Mouse (Mus musculus): ENCODE results near the gene Mtr. TPM values are rescaled to one million over a fixed set of nuclear protein-coding genes. Genes with fewer than 3 reads are reported as not detected.

Mtr gene
- polyA plus RNA-seq, 1 experiment from 2014 or later: 4.0 TPM

- H3K4me1 ChIP-seq (ENCODE audit: control insufficient read depth, insufficient read depth, low read length): peaks cover 6% of the 10 kb centered on the region; the same call in 1 of the 2 replicates
- H3K36me3 ChIP-seq (ENCODE audit: control insufficient read depth, insufficient read depth, low read length): no peaks in the 10 kb centered on the region
- WGBS: 72% methylated on average over 3 of the region's 3 CpGs
- H3K4me3 ChIP-seq (ENCODE audit: low read depth, low read length): no peak overlapping the region; the same call in 1 of the 2 replicates
- peak overlapping the region; percentile 73; the same call in 1 of the 2 replicates for H3K4me2 ChIP-seq (ENCODE audit: low read depth, low read length)
- no peaks in the 10 kb centered on the region for H3K9me3 ChIP-seq (ENCODE audit: control insufficient read depth, low read length)
- no peak overlapping the region for H3K9ac ChIP-seq (replicated peaks; ENCODE audit: low read depth, low read length)
- ATAC-seq (ENCODE audit: low read depth): no peak
- H3K27ac ChIP-seq (ENCODE audit: low read depth, low read length): no peak overlapping the region
- H3K27me3 ChIP-seq (ENCODE audit: control insufficient read depth, insufficient read depth, low read length): no peaks in the 10 kb centered on the region
Observed at GRCm38 (mm10) chr13:12255911-12256705, 1.8 kb downstream of the Mtr start.

- no peak for ATAC-seq (ENCODE audit: low read depth)
- H3K4me2 ChIP-seq (ENCODE audit: low read depth, low read length): no peak overlapping the region
- H3K9me3 ChIP-seq (ENCODE audit: control insufficient read depth, low read length): no peaks in the 10 kb centered on the region
- 98% methylated on average over 3 of the region's 3 CpGs for WGBS
- no peak overlapping the region for H3K9ac ChIP-seq (replicated peaks; ENCODE audit: low read depth, low read length)
- H3K27me3 ChIP-seq (ENCODE audit: control insufficient read depth, insufficient read depth, low read length): no peaks in the 10 kb centered on the region
- H3K4me3 ChIP-seq (ENCODE audit: low read depth, low read length): no peak overlapping the region
- no peaks in the 10 kb centered on the region for H3K4me1 ChIP-seq (ENCODE audit: control insufficient read depth, insufficient read depth, low read length)
- no peaks in the 10 kb centered on the region; the same call in 1 of the 2 replicates for H3K36me3 ChIP-seq (ENCODE audit: control insufficient read depth, insufficient read depth, low read length)
- no peak overlapping the region for H3K27ac ChIP-seq (ENCODE audit: low read depth, low read length)
Observed at GRCm38 (mm10) chr13:12250496-12250895, 7.4 kb downstream of the Mtr start.

- 90% methylated on average over 8 of the region's 8 CpGs for whole genome bisulfite sequencing
Observed at GRCm38 (mm10) chr13:12249195-12249898, 8.6 kb downstream of the Mtr start.

GRCm38 (mm10) chr13:12245938-12246337 is 12.0 kb downstream of the Mtr start:
- no peak overlapping the region for H3K9ac ChIP-seq (replicated peaks; ENCODE audit: low read depth, low read length)
- H3K4me1 ChIP-seq (ENCODE audit: control insufficient read depth, insufficient read depth, low read length): no peaks in the 10 kb centered on the region
- H3K9me3 ChIP-seq (ENCODE audit: control insufficient read depth, low read length): no peaks in the 10 kb centered on the region
- no peak overlapping the region for H3K4me3 ChIP-seq (ENCODE audit: low read depth, low read length)
- H3K27me3 ChIP-seq (ENCODE audit: control insufficient read depth, insufficient read depth, low read length): no peaks in the 10 kb centered on the region
- H3K36me3 ChIP-seq (ENCODE audit: control insufficient read depth, insufficient read depth, low read length): peaks cover 5% of the 10 kb centered on the region
- no peak for ATAC-seq (ENCODE audit: low read depth)
- H3K27ac ChIP-seq (ENCODE audit: low read depth, low read length): no peak overlapping the region
- 97% methylated on average over 2 of the region's 2 CpGs for WGBS
- no peak overlapping the region for H3K4me2 ChIP-seq (ENCODE audit: low read depth, low read length)

More at GRCm38 (mm10) chr13:12249195-12249898, 8.6 kb downstream of the Mtr start:
- no peak for ATAC-seq (ENCODE audit: low read depth)
- Histone ChIP-seq H3K4me1 (ENCODE audit: control insufficient read depth, insufficient read depth, low read length) (no peaks in the 10 kb centered on the region), H3K27me3 (ENCODE audit: control insufficient read depth, insufficient read depth, low read length) (no peaks in the 10 kb centered on the region), H3K9me3 (ENCODE audit: control insufficient read depth, low read length) (no peaks in the 10 kb centered on the region), H3K36me3 (ENCODE audit: control insufficient read depth, insufficient read depth, low read length) (no peaks in the 10 kb centered on the region; the same call in 1 of the 2 replicates), H3K9ac (replicated peaks; ENCODE audit: low read depth, low read length) (no peak overlapping the region), H3K4me3 (ENCODE audit: low read depth, low read length) (no peak overlapping the region), H3K27ac (ENCODE audit: low read depth, low read length) (no peak overlapping the region), H3K4me2 (ENCODE audit: low read depth, low read length) (no peak overlapping the region)

- Histone ChIP-seq H3K27ac (ENCODE audit: low read depth, low read length) (no peak overlapping the region), H3K36me3 (ENCODE audit: control insufficient read depth, insufficient read depth, low read length) (peaks cover 5% of the 10 kb centered on the region), H3K4me3 (ENCODE audit: low read depth, low read length) (no peak overlapping the region), H3K4me2 (ENCODE audit: low read depth, low read length) (no peak overlapping the region), H3K27me3 (ENCODE audit: control insufficient read depth, insufficient read depth, low read length) (no peaks in the 10 kb centered on the region), H3K9ac (replicated peaks; ENCODE audit: low read depth, low read length) (no peak overlapping the region), H3K4me1 (ENCODE audit: control insufficient read depth, insufficient read depth, low read length) (no peaks in the 10 kb centered on the region), H3K9me3 (ENCODE audit: control insufficient read depth, low read length) (no peaks in the 10 kb centered on the region)
- no peak for ATAC-seq (ENCODE audit: low read depth)
- WGBS: 70% methylated on average over 4 of the region's 4 CpGs
Observed at GRCm38 (mm10) chr13:12243991-12244390, 13.9 kb downstream of the Mtr start.

- Histone ChIP-seq H3K27me3 (ENCODE audit: control insufficient read depth, insufficient read depth, low read length) (no peaks in the 10 kb centered on the region), H3K4me2 (ENCODE audit: low read depth, low read length) (no peak overlapping the region), H3K4me1 (ENCODE audit: control insufficient read depth, insufficient read depth, low read length) (no peaks in the 10 kb centered on the region), H3K9ac (replicated peaks; ENCODE audit: low read depth, low read length) (no peak overlapping the region), H3K9me3 (ENCODE audit: control insufficient read depth, low read length) (no peaks in the 10 kb centered on the region), H3K4me3 (ENCODE audit: low read depth, low read length) (no peak overlapping the region), H3K27ac (ENCODE audit: low read depth, low read length) (no peak overlapping the region), H3K36me3 (ENCODE audit: control insufficient read depth, insufficient read depth, low read length) (peaks cover 18% of the 10 kb centered on the region)
- 95% methylated on average over 4 of the region's 4 CpGs for WGBS
- no peak for ATAC-seq (ENCODE audit: low read depth)
Observed at GRCm38 (mm10) chr13:12232141-12232540, 25.8 kb downstream of the Mtr start.

- Histone ChIP-seq H3K36me3 (ENCODE audit: control insufficient read depth, insufficient read depth, low read length) (peaks cover 18% of the 10 kb centered on the region), H3K27ac (ENCODE audit: low read depth, low read length) (no peak overlapping the region), H3K9me3 (ENCODE audit: control insufficient read depth, low read length) (no peaks in the 10 kb centered on the region), H3K9ac (replicated peaks; ENCODE audit: low read depth, low read length) (no peak overlapping the region), H3K4me1 (ENCODE audit: control insufficient read depth, insufficient read depth, low read length) (no peaks in the 10 kb centered on the region), H3K4me3 (ENCODE audit: low read depth, low read length) (no peak overlapping the region), H3K4me2 (ENCODE audit: low read depth, low read length) (no peak overlapping the region), H3K27me3 (ENCODE audit: control insufficient read depth, insufficient read depth, low read length) (no peaks in the 10 kb centered on the region)
- no peak for ATAC-seq (ENCODE audit: low read depth)
- 96% methylated on average over 4 of the region's 4 CpGs for WGBS
Observed at GRCm38 (mm10) chr13:12228248-12228647, 29.7 kb downstream of the Mtr start.

- H3K4me1 ChIP-seq (ENCODE audit: control insufficient read depth, insufficient read depth, low read length): no peaks in the 10 kb centered on the region
- no peak overlapping the region for H3K4me3 ChIP-seq (ENCODE audit: low read depth, low read length)
- H3K9ac ChIP-seq (replicated peaks; ENCODE audit: low read depth, low read length): no peak overlapping the region
- H3K9me3 ChIP-seq (ENCODE audit: control insufficient read depth, low read length): no peaks in the 10 kb centered on the region
- H3K27me3 ChIP-seq (ENCODE audit: control insufficient read depth, insufficient read depth, low read length): no peaks in the 10 kb centered on the region
- no peak for ATAC-seq (ENCODE audit: low read depth)
- no peak overlapping the region for H3K4me2 ChIP-seq (ENCODE audit: low read depth, low read length)
- H3K36me3 ChIP-seq (ENCODE audit: control insufficient read depth, insufficient read depth, low read length): peaks cover 15% of the 10 kb centered on the region
- no peak overlapping the region for H3K27ac ChIP-seq (ENCODE audit: low read depth, low read length)
- 89% methylated on average over 5 of the region's 5 CpGs for WGBS
Observed at GRCm38 (mm10) chr13:12227606-12228005, 30.3 kb downstream of the Mtr start.

- 95% methylated on average over 14 of the region's 14 CpGs for WGBS
- no peak for ATAC-seq (ENCODE audit: low read depth)
- Histone ChIP-seq H3K9ac (replicated peaks; ENCODE audit: low read depth, low read length) (no peak overlapping the region), H3K27ac (ENCODE audit: low read depth, low read length) (no peak overlapping the region), H3K27me3 (ENCODE audit: control insufficient read depth, insufficient read depth, low read length) (no peaks in the 10 kb centered on the region), H3K4me2 (ENCODE audit: low read depth, low read length) (no peak overlapping the region), H3K9me3 (ENCODE audit: control insufficient read depth, low read length) (no peaks in the 10 kb centered on the region), H3K4me3 (ENCODE audit: low read depth, low read length) (no peak overlapping the region), H3K36me3 (ENCODE audit: control insufficient read depth, insufficient read depth, low read length) (peaks cover 15% of the 10 kb centered on the region), H3K4me1 (ENCODE audit: control insufficient read depth, insufficient read depth, low read length) (no peaks in the 10 kb centered on the region)
Observed at GRCm38 (mm10) chr13:12218603-12219002, 39.3 kb downstream of the Mtr start.
